Comparison of ENCODE assay signal across 26 mouse cellular contexts in the genomic region with DNA sequence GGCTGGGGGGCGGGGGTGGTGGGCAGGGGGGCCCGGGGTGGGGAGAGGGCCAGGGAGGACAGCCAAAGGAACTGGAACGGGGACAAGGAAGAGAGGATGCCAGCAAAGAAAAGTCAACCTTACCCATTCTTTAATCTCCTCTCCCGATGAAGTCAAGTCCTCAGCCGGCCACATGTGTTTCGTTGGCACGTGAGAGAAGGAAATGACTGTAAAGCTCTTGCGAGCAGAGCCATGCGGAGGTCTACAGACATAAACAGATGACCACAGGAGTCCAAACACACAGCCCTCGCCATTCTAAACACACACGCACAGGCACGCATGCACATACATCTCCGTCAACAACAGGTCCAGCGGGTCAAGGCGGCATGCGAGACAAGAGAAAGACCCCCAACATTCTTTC.
DNase-seq lines count a peak whose midpoint lies in the region; ATAC-seq and TF ChIP-seq lines count a peak whose summit lies in the region.
"Had no signal": no experiment of that assay in that cellular context is flagged by ENCODE, and none has a peak within 500 bp of the region (broad histone marks: within the 10 kb centered on the region; RNA-seq: fewer than 3 reads in every experiment).

No protein-coding gene starts in this region.

- no peak overlapping the region for H3K4me3 ChIP-seq in lung, embryonic 15.5 days
- no peak overlapping the region for H3K4me3 ChIP-seq in midbrain, embryonic 11.5 days (ENCODE audit: low read depth, low read length)
- no peak overlapping the region for H3K4me3 ChIP-seq in midbrain, embryonic 15.5 days
- H3K4me3 ChIP-seq in gastrocnemius, adult 2 months = no peak overlapping the region
- H3K4me3 ChIP-seq: embryonic facial prominence, embryonic 12.5 days; embryonic facial prominence, embryonic 15.5 days; heart, embryonic 12.5 days; heart, embryonic 15.5 days; hindbrain, embryonic 10.5 days; hindbrain, embryonic 13.5 days had no signal

- H3K4me2 ChIP-seq in lung, embryonic 15.5 days = no peak overlapping the region
- no peak overlapping the region for H3K4me2 ChIP-seq in midbrain, embryonic 11.5 days
- no peak overlapping the region for H3K4me2 ChIP-seq in midbrain, embryonic 15.5 days
- H3K4me2 ChIP-seq: embryonic facial prominence, embryonic 12.5 days; embryonic facial prominence, embryonic 15.5 days; heart, embryonic 12.5 days; heart, embryonic 15.5 days; hindbrain, embryonic 13.5 days had no signal

- DNase-seq in lung, postnatal 25 days (ENCODE audit: low spot score) = no peak
- DNase-seq in midbrain, embryonic 11.5 days (ENCODE audit: low spot score, missing footprints) = peak; percentile 8
- DNase-seq in lung, postnatal 36 days = peak; percentile 20
- no peak for DNase-seq in gastrocnemius, adult 2 months
- DNase-seq: adrenal gland, adult 2 months; adrenal gland, postnatal 14 days; cerebellum, adult 11 months; cerebellum, adult 2 months; cerebellum, adult 9-11 months; cerebellum, postnatal 25 days; forebrain, postnatal 0 days; gastrocnemius, postnatal 25 days; heart, adult 18-20 months; heart, postnatal 10 days; heart, postnatal 36 days had no signal

- no peak overlapping the region for H3K9ac ChIP-seq in lung, embryonic 15.5 days
- H3K9ac ChIP-seq in midbrain, embryonic 11.5 days (ENCODE audit: low read length) = no peak overlapping the region
- no peak overlapping the region for H3K9ac ChIP-seq in midbrain, embryonic 15.5 days
- H3K9ac ChIP-seq: embryonic facial prominence, embryonic 12.5 days; embryonic facial prominence, embryonic 15.5 days; forebrain, postnatal 0 days; heart, embryonic 12.5 days; heart, embryonic 15.5 days; hindbrain, embryonic 13.5 days had no signal

- 0 out of 2 replicates have a peak overlapping the region, but pooled peaks have one; percentile 15 for H3K27ac ChIP-seq in lung, embryonic 15.5 days
- no peak overlapping the region for H3K27ac ChIP-seq in midbrain, embryonic 11.5 days (ENCODE audit: low read depth, low read length)
- no peak overlapping the region for H3K27ac ChIP-seq in midbrain, embryonic 15.5 days
- H3K27ac ChIP-seq in gastrocnemius, adult 2 months = no peak overlapping the region
- H3K27ac ChIP-seq: embryonic facial prominence, embryonic 12.5 days; embryonic facial prominence, embryonic 15.5 days; heart, embryonic 15.5 days; hindbrain, embryonic 10.5 days; hindbrain, embryonic 13.5 days; hindbrain, postnatal 0 days had no signal

- no peaks in the 10 kb centered on the region for H3K27me3 ChIP-seq in lung, embryonic 15.5 days
- H3K27me3 ChIP-seq in midbrain, embryonic 11.5 days (ENCODE audit: control insufficient read depth, insufficient read depth, low read length) = no peaks in the 10 kb centered on the region; the same call in 1 of the 2 replicates
- H3K27me3 ChIP-seq in midbrain, embryonic 15.5 days (replicated peaks) = no peaks in the 10 kb centered on the region
- H3K27me3 ChIP-seq: embryonic facial prominence, embryonic 12.5 days; embryonic facial prominence, embryonic 15.5 days; hindbrain, embryonic 13.5 days had no signal

- H3K9me3 ChIP-seq in lung, embryonic 15.5 days = no peaks in the 10 kb centered on the region
- H3K9me3 ChIP-seq in midbrain, embryonic 11.5 days (ENCODE audit: control insufficient read depth, low read length) = no peaks in the 10 kb centered on the region
- H3K9me3 ChIP-seq in midbrain, embryonic 15.5 days = no peaks in the 10 kb centered on the region
- H3K9me3 ChIP-seq: embryonic facial prominence, embryonic 12.5 days; embryonic facial prominence, embryonic 15.5 days; heart, embryonic 12.5 days; hindbrain, embryonic 13.5 days had no signal

- H3K4me1 ChIP-seq in lung, embryonic 15.5 days = peaks cover 25% of the 10 kb centered on the region
- H3K4me1 ChIP-seq in midbrain, embryonic 11.5 days (ENCODE audit: control insufficient read depth, insufficient read depth, low read length) = no peaks in the 10 kb centered on the region
- H3K4me1 ChIP-seq in midbrain, embryonic 15.5 days = peaks cover 3% of the 10 kb centered on the region; the same call in 1 of the 2 replicates
- H3K4me1 ChIP-seq: embryonic facial prominence, embryonic 12.5 days; heart, embryonic 12.5 days; heart, embryonic 15.5 days had no signal

- WGBS in lung, embryonic 15.5 days = 60% methylated on average over 16 of the region's 16 CpGs
- WGBS in midbrain, embryonic 11.5 days = 93% methylated on average over 16 of the region's 16 CpGs
- 91% methylated on average over 16 of the region's 16 CpGs for WGBS in midbrain, embryonic 15.5 days

- 0 out of 2 replicates have a peak, but pooled peaks have one; percentile 16 for ATAC-seq in lung, embryonic 15.5 days (ENCODE audit: borderline replicate concordance, extremely low read depth, low FRiP score, low TSS enrichment)
- ATAC-seq in midbrain, embryonic 11.5 days (ENCODE audit: low FRiP score) = no peak
- no peak for ATAC-seq in midbrain, embryonic 15.5 days (replicated peaks)
- ATAC-seq: CD4-positive, CD25-positive, alpha-beta regulatory T cell, adult 4 months; forebrain, embryonic 14.5 days; forebrain, postnatal 0 days; hindbrain, postnatal 0 days had no signal

- TF ChIP-seq CTCF in gastrocnemius, adult 2 months (IDR thresholded peaks at IDR 0.05) = no peak

- intact Hi-C loops in gastrocnemius, adult 2 months (cut with DNase I) = no loop called here

- H3K36me3 ChIP-seq in lung, embryonic 15.5 days = no peaks in the 10 kb centered on the region
- no peaks in the 10 kb centered on the region for H3K36me3 ChIP-seq in midbrain, embryonic 11.5 days (ENCODE audit: control insufficient read depth, insufficient read depth, low read length)
- H3K36me3 ChIP-seq in midbrain, embryonic 15.5 days (replicated peaks) = no peaks in the 10 kb centered on the region
- H3K36me3 ChIP-seq: embryonic facial prominence, embryonic 12.5 days; embryonic facial prominence, embryonic 15.5 days; heart, embryonic 12.5 days; heart, embryonic 15.5 days; hindbrain, embryonic 10.5 days; hindbrain, embryonic 13.5 days had no signal

Comparison
In these comparisons a context has a peak if more than half of its experiments do, and no peak if none do; other contexts are left out.
1. DNase-seq: peak in midbrain, embryonic 11.5 days (single experiment) and lung, postnatal 36 days (single experiment); none in lung, postnatal 25 days (single experiment) and gastrocnemius, adult 2 months (single experiment).